In genomic region chr1:153531677-153532233, GRCm38 (mm10) we compare ENCODE assay signal across 7 mouse cellular contexts. TPM values are rescaled to one million over a fixed set of nuclear protein-coding genes. Genes with fewer than 3 reads are reported as not detected.
DNase-seq lines count a peak whose midpoint lies in the region; ATAC-seq and TF ChIP-seq lines count a peak whose summit lies in the region.

No protein-coding gene starts in this region.

- H3K27ac ChIP-seq in ES-Bruce4 (ENCODE audit: insufficient read depth, low read length), result peak overlapping the region; percentile 47; the same call in 1 of the 2 replicates
- peak overlapping the region; percentile 86 for H3K27ac ChIP-seq in hindbrain, embryonic 12.5 days
- peak overlapping the region; percentile 88 for H3K27ac ChIP-seq in midbrain, embryonic 12.5 days (replicated peaks)

- H3K9ac ChIP-seq in ES-Bruce4 (ENCODE audit: low read depth, poor library complexity, severe bottlenecking), result no peak overlapping the region
- H3K9ac ChIP-seq in hindbrain, embryonic 12.5 days, result no peak overlapping the region
- peak overlapping the region; percentile 60; the same call in 1 of the 2 replicates for H3K9ac ChIP-seq in midbrain, embryonic 12.5 days (replicated peaks)

- peak; percentile 57 for ATAC-seq in hindbrain, embryonic 12.5 days (ENCODE audit: low FRiP score)
- peak; percentile 60 for ATAC-seq in midbrain, embryonic 12.5 days (ENCODE audit: low FRiP score, low read depth)

- H3K27me3 ChIP-seq in ES-Bruce4 (ENCODE audit: control insufficient read depth, insufficient read depth, low read length, poor library complexity, severe bottlenecking), result no peaks in the 10 kb centered on the region
- H3K27me3 ChIP-seq in hindbrain, embryonic 12.5 days, result no peaks in the 10 kb centered on the region
- no peaks in the 10 kb centered on the region for H3K27me3 ChIP-seq in midbrain, embryonic 12.5 days

- peaks cover 3% of the 10 kb centered on the region for H3K4me1 ChIP-seq in ES-Bruce4 (ENCODE audit: control insufficient read depth, insufficient read depth, low read length)
- H3K4me1 ChIP-seq in hindbrain, embryonic 12.5 days, result peaks cover 15% of the 10 kb centered on the region
- H3K4me1 ChIP-seq in midbrain, embryonic 12.5 days, result peaks cover 18% of the 10 kb centered on the region

- no peak for TF ChIP-seq CTCF in ES-Bruce4 (IDR thresholded peaks at IDR 0.05; ENCODE audit: low read depth, low read length)

- H3K36me3 ChIP-seq in ES-Bruce4 (ENCODE audit: control insufficient read depth, insufficient read depth, low read length, poor library complexity, severe bottlenecking), result no peaks in the 10 kb centered on the region
- H3K36me3 ChIP-seq in hindbrain, embryonic 12.5 days, result no peaks in the 10 kb centered on the region
- no peaks in the 10 kb centered on the region for H3K36me3 ChIP-seq in midbrain, embryonic 12.5 days

- TF ChIP-seq POLR2A in ES-Bruce4 (IDR thresholded peaks at IDR 0.05; ENCODE audit: insufficient read depth, low read length), result no peak

- no peaks in the 10 kb centered on the region for H3K9me3 ChIP-seq in ES-Bruce4 (replicated peaks; ENCODE audit: control insufficient read depth, insufficient read depth, low read length, poor library complexity, severe bottlenecking)
- no peaks in the 10 kb centered on the region for H3K9me3 ChIP-seq in hindbrain, embryonic 12.5 days (replicated peaks)
- H3K9me3 ChIP-seq in midbrain, embryonic 12.5 days, result no peaks in the 10 kb centered on the region

- H3K4me3 ChIP-seq in ES-Bruce4 (ENCODE audit: low read depth, low read length), result no peak overlapping the region
- no peak overlapping the region for H3K4me3 ChIP-seq in hindbrain, embryonic 12.5 days
- H3K4me3 ChIP-seq in midbrain, embryonic 12.5 days, result no peak overlapping the region

- intact Hi-C loops in gastrocnemius, postnatal 36 days (cut with DNase I), result no loop called here

- H3K4me2 ChIP-seq in hindbrain, embryonic 12.5 days (replicated peaks), result peak overlapping the region; percentile 38
- H3K4me2 ChIP-seq in midbrain, embryonic 12.5 days (replicated peaks), result peak overlapping the region; percentile 38

- 15% methylated on average over 9 of the region's 9 CpGs for WGBS in hindbrain, embryonic 12.5 days
- WGBS in midbrain, embryonic 12.5 days, result 20% methylated on average over 9 of the region's 9 CpGs

- TF ChIP-seq EP300 in ES-Bruce4 (IDR thresholded peaks at IDR 0.05; ENCODE audit: insufficient read depth, low read depth, low read length), result no peak

- peak; percentile 15 for DNase-seq in ZHBTc4 (ENCODE audit: low read depth, low spot score)
- no peak for DNase-seq in left cerebral cortex, adult 8-10 months (ENCODE audit: low spot score in 2 of 2)
- DNase-seq in urinary bladder, postnatal 14 days (ENCODE audit: low spot score), result no peak
- no peak for DNase-seq in gastrocnemius, postnatal 36 days

RNA-seq across cellular contexts. Expression of gene Npl, which starts 18.1 kb away (rescaled TPM):
- 9.2 and 10.0 TPM in 2 replicates for polyA plus RNA-seq in ES-Bruce4 (2011; ENCODE audit: insufficient read depth, insufficient read length, low read depth, missing spikeins)
- polyA plus RNA-seq in hindbrain, embryonic 12.5 days (2016; fragmentation: Nextera tagmentation; extraction: Ambion mirVana), result 14.4 and 14.7 TPM in 2 replicates
- polyA plus RNA-seq in midbrain, embryonic 12.5 days (2016; fragmentation: Nextera tagmentation; extraction: Ambion mirVana), result 16.3 and 16.7 TPM in 2 replicates
- 1 to 10 TPM; 5.1 to 7.2 (median 6.2) TPM for total RNA-seq in left cerebral cortex, adult 8-10 months (2022)
- total RNA-seq in gastrocnemius, postnatal 36 days (2021), result 1 to 10 TPM; 1.7 to 1.9 TPM

RNA-seq across cellular contexts. Expression of gene Dhx9, which starts 44.3 kb away (rescaled TPM):
- 257 and 282 TPM in 2 replicates for polyA plus RNA-seq in ES-Bruce4 (2011; ENCODE audit: insufficient read depth, insufficient read length, low read depth, missing spikeins)
- polyA plus RNA-seq in hindbrain, embryonic 12.5 days (2016; fragmentation: Nextera tagmentation; extraction: Ambion mirVana), result 47.3 and 47.4 TPM in 2 replicates
- 50.3 and 53.9 TPM in 2 replicates for polyA plus RNA-seq in midbrain, embryonic 12.5 days (2016; fragmentation: Nextera tagmentation; extraction: Ambion mirVana)
- 100 to 1,000 TPM in 1 of 4 experiments, 10 to 100 TPM in 3; 90.2 to 100 (median 92.8) TPM for total RNA-seq in left cerebral cortex, adult 8-10 months (2022)
- 10 to 100 TPM; 24.7 to 29.1 TPM for total RNA-seq in gastrocnemius, postnatal 36 days (2021)
